Mouse (Mus musculus) hindbrain, embryonic 14.5 days (tissue): ENCODE data around the gene BC030499. TPM values are rescaled to one million over a fixed set of nuclear protein-coding genes. Genes with fewer than 3 reads are reported as not detected.

Source experiments
- ATAC-seq: fragments of 200-750 bp; cut with Nextera tagmentation; 2 replicates; pipeline ENCODE4 v1.8.0; 2017; ENCODE audit warnings: moderate number of reproducible peaks, mild to moderate bottlenecking, moderate TSS enrichment, moderate library complexity; ENCODE audit not compliant: low FRiP score
- DNase-seq: peaks from one replicate; pipeline ENCODE4 v3.0.0-alpha.2; 2015; ENCODE audit warnings: low spot score
- H3K27ac ChIP-seq: fragments of 300-500 bp; sonication (generic); 2 replicates; pipeline ENCODE4 v1.5.1; 2014; ENCODE audit warnings: mild to moderate bottlenecking, moderate library complexity
- H3K27me3 ChIP-seq: fragments of 300-500 bp; sonication (generic); 2 replicates; pipeline ENCODE4 v1.6.1; 2014; ENCODE audit warnings: mild to moderate bottlenecking, low read length, mixed read lengths; ENCODE audit not compliant: control insufficient read depth, insufficient read depth
- H3K36me3 ChIP-seq: fragments of 300-500 bp; sonication (generic); replicated peaks from 2 replicates; pipeline ENCODE4 v1.6.1; 2014; ENCODE audit not compliant: control insufficient read depth, insufficient read depth
- H3K4me1 ChIP-seq: fragments of 300-500 bp; sonication (generic); replicated peaks from 2 replicates; pipeline ENCODE4 v1.6.1; 2014; ENCODE audit warnings: antibody characterized with exemption, low read length, mixed read lengths; ENCODE audit not compliant: control insufficient read depth, insufficient read depth
- H3K4me2 ChIP-seq: fragments of 300-500 bp; sonication (generic); replicated peaks from 2 replicates; pipeline ENCODE4 v1.6.1; 2014; ENCODE audit warnings: mild to moderate bottlenecking, moderate library complexity
- H3K4me3 ChIP-seq: fragments of 300-500 bp; sonication (generic); replicated peaks from 2 replicates; pipeline ENCODE4 v1.5.1; 2014; ENCODE audit warnings: mild to moderate bottlenecking, low read length
- H3K9ac ChIP-seq: fragments of 300-500 bp; sonication (generic); 2 replicates; pipeline ENCODE4 v1.6.1; 2014
- H3K9me3 ChIP-seq: fragments of 300-500 bp; sonication (generic); 2 replicates; pipeline ENCODE4 v1.6.1; 2016; ENCODE audit warnings: low read length; ENCODE audit not compliant: control insufficient read depth
- WGBS: fragments of 180-500 bp; shearing (Covaris S2); extraction: QIAGEN DNeasy Blood & Tissue Kit; methylation state at CpG from one replicate; pipeline ENCODE4 v1.1.7; 2014; 5-methylcytosine and 5-hydroxymethylcytosine counted together
- polyA plus RNA-seq: library from polyadenylated mRNA; unstranded; fragments of >200 nt; fragmentation: Nextera tagmentation; extraction: Ambion mirVana; gene quantifications from 2 replicates; pipeline ENCODE4 v1.2.1, GENCODE M21; 2014

Gene BC030499
- polyA plus RNA-seq, 1 experiment from 2014 or later: 0.35 TPM

DNA sequence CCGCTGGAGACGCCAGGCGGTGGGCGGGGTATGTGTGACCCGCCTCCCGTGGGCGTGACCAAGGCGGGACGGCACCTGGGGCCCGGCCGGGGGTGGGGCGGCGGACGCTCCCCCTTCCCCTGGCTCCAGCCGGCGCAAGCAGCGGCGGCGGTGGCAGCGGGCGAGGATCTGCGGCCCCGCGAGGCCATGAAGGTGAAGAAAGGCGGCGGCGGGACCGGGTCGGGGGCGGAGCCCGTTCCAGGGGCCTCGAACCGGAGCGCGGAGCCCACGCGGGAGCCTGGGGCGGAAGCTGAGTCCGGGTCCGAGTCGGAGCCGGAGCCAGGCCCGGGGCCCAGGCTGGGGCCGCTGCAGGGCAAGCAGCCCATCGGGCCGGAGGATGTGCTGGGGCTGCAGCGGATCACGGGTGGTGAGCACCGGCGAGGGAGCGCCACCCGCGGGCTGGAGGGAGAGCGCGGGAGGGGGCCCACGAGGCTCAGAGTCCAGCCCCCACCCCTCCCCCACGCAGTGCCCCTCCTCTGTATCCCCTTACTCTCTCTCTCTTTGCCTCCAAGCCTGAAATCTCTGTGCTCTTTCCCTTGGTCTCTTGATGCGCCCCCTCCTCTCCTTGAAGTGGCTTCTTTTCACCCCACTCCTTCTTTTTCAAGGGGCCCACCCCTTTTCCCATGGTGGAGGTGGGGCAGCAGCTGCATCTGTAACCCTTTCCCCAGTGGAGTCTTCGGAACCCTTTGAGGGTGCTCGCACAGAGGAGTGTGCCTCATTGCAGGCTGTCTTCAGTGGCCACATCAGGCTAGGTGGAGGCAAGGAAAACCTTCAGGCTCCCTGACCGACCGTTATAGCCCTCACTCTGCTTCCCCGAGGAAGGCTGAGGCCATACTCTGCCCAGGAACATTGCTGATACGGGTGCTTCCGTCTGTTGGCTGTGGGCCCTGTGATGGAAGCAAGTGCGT is 53.0 kb downstream of the BC030499 start, which contains the start of gene Unc119:
Gene Unc119, plus strand, starts transcription at position 102 of the 947 bp plus-strand sequence.
- WGBS: under 1% methylated on average over 58 of the region's 66 CpGs
- H3K27me3 ChIP-seq: no peaks in the 10 kb centered on the region

GRCm38 (mm10) chr11:78344328-78344889 is 53.8 kb downstream of the BC030499 start:
- H3K27ac ChIP-seq: peak overlapping the region; percentile 90
- H3K9me3 ChIP-seq: no peaks in the 10 kb centered on the region
- 79% methylated on average over 6 of the region's 6 CpGs for WGBS
- peak overlapping the region; percentile 96 for H3K4me3 ChIP-seq
- H3K9ac ChIP-seq: peak overlapping the region; percentile 97
- DNase-seq: peak; percentile 24
- peaks cover 35% of the 10 kb centered on the region for H3K36me3 ChIP-seq
- H3K4me1 ChIP-seq: peaks cover 28% of the 10 kb centered on the region
- ATAC-seq: no peak
- no peaks in the 10 kb centered on the region for H3K27me3 ChIP-seq
- peak overlapping the region; percentile 85 for H3K4me2 ChIP-seq

More for the DNA sequence above, 53.0 kb downstream of the BC030499 start, which contains the start of gene Unc119:
- peak within 1 kb of the TSS; percentile 97 for H3K9ac ChIP-seq
- peak within 1 kb of the TSS; percentile 96 for H3K4me3 ChIP-seq
- H3K36me3 ChIP-seq: peaks cover 38% of the 10 kb centered on the region
- peaks cover 28% of the 10 kb centered on the region for H3K4me1 ChIP-seq
- H3K27ac ChIP-seq: peak within 1 kb of the TSS; percentile 90
- H3K9me3 ChIP-seq: no peaks in the 10 kb centered on the region
- peak; percentile 73 for DNase-seq
- H3K4me2 ChIP-seq: peak within 1 kb of the TSS; percentile 85
- ATAC-seq: peak; percentile 77

DNA sequence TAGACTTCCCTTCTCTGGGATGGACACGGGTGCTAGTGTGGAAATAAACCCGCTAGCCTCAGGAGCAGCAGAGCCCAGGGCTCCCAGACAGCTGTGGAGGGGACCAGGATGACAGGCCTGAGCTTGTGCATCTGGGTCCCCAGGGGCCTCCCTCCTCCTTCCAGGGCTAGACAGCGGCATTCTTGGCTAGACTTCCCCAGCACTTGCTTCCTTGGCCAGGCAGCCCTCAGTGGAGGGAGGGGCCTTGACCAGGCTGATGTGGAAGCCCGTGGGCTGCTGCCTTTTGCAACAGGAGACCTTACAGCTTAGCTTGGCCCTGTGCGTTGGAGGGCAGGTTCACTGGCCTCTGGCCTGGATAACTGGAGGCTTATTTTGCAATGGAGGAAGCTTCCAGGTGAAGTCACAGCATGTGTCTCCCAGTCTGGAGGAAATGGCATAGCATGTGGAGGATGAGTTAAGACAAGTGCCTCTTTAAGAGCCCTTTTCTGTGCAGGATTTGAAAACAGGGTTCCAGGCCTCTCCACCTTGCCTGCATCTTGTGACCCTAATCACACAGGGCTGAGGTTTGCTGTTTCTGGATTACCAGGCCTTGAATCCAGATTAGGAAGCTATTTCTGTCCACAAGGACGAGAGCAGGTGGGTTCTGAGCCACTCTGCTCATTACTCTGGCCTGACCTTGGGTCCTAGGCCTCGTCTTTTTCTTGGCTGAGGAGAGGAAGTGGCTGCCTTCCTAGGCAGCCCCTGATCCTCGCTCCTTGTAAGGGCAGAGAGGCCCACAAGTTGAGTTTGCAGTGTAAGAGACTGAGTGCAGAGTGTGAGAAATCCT is 54.5 kb downstream of the BC030499 start:
- Histone ChIP-seq H3K9ac (0 out of 2 replicates have a peak overlapping the region, but pooled peaks have one; percentile 5), H3K9me3 (no peaks in the 10 kb centered on the region), H3K27ac (no peak overlapping the region), H3K4me1 (peaks cover 28% of the 10 kb centered on the region), H3K27me3 (no peaks in the 10 kb centered on the region), H3K4me2 (peak overlapping the region; percentile 85), H3K36me3 (peaks cover 28% of the 10 kb centered on the region), H3K4me3 (peak overlapping the region; percentile 96; the same call in 1 of the 2 replicates)
- WGBS: 55% methylated on average over 8 of the region's 8 CpGs
- DNase-seq (peak; percentile 24), ATAC-seq (no peak)

DNA sequence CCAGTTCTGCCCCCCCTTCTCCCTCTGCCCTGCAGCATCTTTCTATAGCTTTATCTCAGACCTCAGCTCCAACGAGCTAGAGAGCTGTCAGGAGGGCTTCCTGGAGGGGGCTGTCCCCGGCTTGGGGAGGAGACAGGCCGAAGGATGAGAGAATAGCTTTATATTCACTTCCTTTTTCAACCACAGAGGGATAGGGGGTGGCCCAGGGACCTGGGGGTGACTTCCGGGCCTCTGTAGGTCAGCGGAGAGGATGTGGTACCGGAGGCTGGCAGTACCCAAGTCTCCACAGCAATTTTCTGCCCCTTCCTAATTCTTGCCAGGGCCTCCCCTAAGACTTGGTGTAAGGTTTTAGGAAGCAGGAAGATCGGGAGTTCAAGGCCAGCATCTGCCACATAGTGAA is 55.2 kb downstream of the BC030499 start:
- Histone ChIP-seq H3K36me3 (peaks cover 21% of the 10 kb centered on the region), H3K4me1 (peaks cover 28% of the 10 kb centered on the region), H3K4me3 (no peak overlapping the region), H3K9me3 (no peaks in the 10 kb centered on the region), H3K27me3 (no peaks in the 10 kb centered on the region), H3K9ac (no peak overlapping the region), H3K4me2 (no peak overlapping the region), H3K27ac (no peak overlapping the region)
- ATAC-seq (no peak), DNase-seq (no peak)
- WGBS: 85% methylated on average over 7 of the region's 7 CpGs

Other genes with a start within 250 kb of the BC030499 start
- 30.3 and 32.6 TPM in 2 replicates for gene Eral1, start 210.5 kb upstream of the BC030499 start, polyA plus RNA-seq
- 28.7 and 31.0 TPM in 2 replicates for gene Fam222b, start 196.2 kb upstream of the BC030499 start, polyA plus RNA-seq
- gene Traf4, start 125.3 kb upstream of the BC030499 start, polyA plus RNA-seq: 57.2 and 63.5 TPM in 2 replicates
- 4.6 and 6.0 TPM in 2 replicates for gene Nek8, start 114.2 kb upstream of the BC030499 start, polyA plus RNA-seq
- gene Tlcd1, start 114.1 kb upstream of the BC030499 start, polyA plus RNA-seq: 13.4 and 16.6 TPM in 2 replicates
- 880 and 1,029 TPM in 2 replicates for gene Rpl23a, start 107.3 kb upstream of the BC030499 start, polyA plus RNA-seq
- gene Rab34, start 102.4 kb upstream of the BC030499 start, polyA plus RNA-seq: 46.4 and 53.2 TPM in 2 replicates
- gene Proca1, start 97.4 kb upstream of the BC030499 start, polyA plus RNA-seq: 1.4 and 2.9 TPM in 2 replicates
- 94.5 and 103 TPM in 2 replicates for gene Sdf2, start 45.1 kb upstream of the BC030499 start, polyA plus RNA-seq
- gene Supt6, start 44.9 kb upstream of the BC030499 start, polyA plus RNA-seq: 24.4 and 25.3 TPM in 2 replicates
- gene 2610507B11Rik, start 29.1 kb upstream of the BC030499 start, polyA plus RNA-seq: 64.2 and 67.2 TPM in 2 replicates
- gene Spag5, start 10.7 kb downstream of the BC030499 start, polyA plus RNA-seq: 5.6 and 9.2 TPM in 2 replicates
- 278 and 292 TPM in 2 replicates for gene Aldoc, start 32.1 kb downstream of the BC030499 start, polyA plus RNA-seq
- 76.4 and 76.5 TPM in 2 replicates for gene Pigs, start 37.6 kb downstream of the BC030499 start, polyA plus RNA-seq
- 82.6 and 95.8 TPM in 2 replicates for gene Unc119, start 52.6 kb downstream of the BC030499 start, polyA plus RNA-seq
- not detected in 2 replicates for gene Foxn1, start 95.7 kb downstream of the BC030499 start, polyA plus RNA-seq
- gene Slc13a2, start 131.4 kb downstream of the BC030499 start, polyA plus RNA-seq: not detected in 2 replicates
- 25.2 and 25.5 TPM in 2 replicates for gene Slc46a1, start 174.9 kb downstream of the BC030499 start, polyA plus RNA-seq
- 52.0 and 55.1 TPM in 2 replicates for gene Sarm1, start 206.9 kb downstream of the BC030499 start, polyA plus RNA-seq
- 178 and 201 TPM in 2 replicates for gene Vtn, start 208.2 kb downstream of the BC030499 start, polyA plus RNA-seq
- 0.21 TPM in 1 of 2 replicates, not detected in the other for gene Sebox, start 212.6 kb downstream of the BC030499 start, polyA plus RNA-seq
- 96.1 and 101 TPM in 2 replicates for gene Tmem199, start 221.3 kb downstream of the BC030499 start, polyA plus RNA-seq
- gene Poldip2, start 221.4 kb downstream of the BC030499 start, polyA plus RNA-seq: 168 and 176 TPM in 2 replicates
- gene Tnfaip1, start 245.5 kb downstream of the BC030499 start, polyA plus RNA-seq: 59.2 and 64.0 TPM in 2 replicates
- gene Ift20, start 245.5 kb downstream of the BC030499 start, polyA plus RNA-seq: 120 and 123 TPM in 2 replicates